Mouse (Mus musculus) heart, embryonic 12.5 days (tissue): Measurements from ENCODE around the gene Dnase2b. TPM values are rescaled to one million over a fixed set of nuclear protein-coding genes. Genes with fewer than 3 reads are reported as not detected.

Experiments used
- ATAC-seq: fragments of 200-750 bp; cut with Nextera tagmentation; 2 replicates; pipeline ENCODE4 v1.8.0; 2017; ENCODE audit warnings: moderate TSS enrichment, moderate library complexity; ENCODE audit not compliant: insufficient number of reproducible peaks, low FRiP score
- H3K27ac ChIP-seq: fragments of 300-500 bp; sonication (generic); 2 replicates; pipeline ENCODE4 v1.5.1; 2016; ENCODE audit warnings: mild to moderate bottlenecking, moderate library complexity; ENCODE audit not compliant: poor library complexity, severe bottlenecking
- H3K27me3 ChIP-seq: fragments of 300-500 bp; sonication (generic); replicated peaks from 2 replicates; pipeline ENCODE4 v1.6.1; 2016; ENCODE audit warnings: mild to moderate bottlenecking, moderate library complexity
- H3K36me3 ChIP-seq: fragments of 300-500 bp; sonication (generic); 2 replicates; pipeline ENCODE4 v1.6.1; 2016; ENCODE audit warnings: mild to moderate bottlenecking, moderate library complexity
- H3K4me1 ChIP-seq: fragments of 300-500 bp; sonication (generic); replicated peaks from 2 replicates; pipeline ENCODE4 v1.6.1; 2016; ENCODE audit warnings: mild to moderate bottlenecking
- H3K4me2 ChIP-seq: fragments of 300-500 bp; sonication (generic); 2 replicates; pipeline ENCODE4 v1.6.1; 2016; ENCODE audit warnings: mild to moderate bottlenecking, moderate library complexity
- H3K4me3 ChIP-seq: fragments of 300-500 bp; sonication (generic); 2 replicates; pipeline ENCODE4 v1.5.1; 2016; ENCODE audit warnings: mild to moderate bottlenecking
- H3K9ac ChIP-seq: fragments of 300-500 bp; sonication (generic); 2 replicates; pipeline ENCODE4 v1.6.1; 2016; ENCODE audit warnings: mild to moderate bottlenecking, moderate library complexity
- H3K9me3 ChIP-seq: fragments of 300-500 bp; sonication (generic); replicated peaks from 2 replicates; pipeline ENCODE4 v1.6.1; 2016; ENCODE audit warnings: mild to moderate bottlenecking, moderate library complexity
- WGBS: fragments of 180-500 bp; shearing (Covaris S2); methylation state at CpG from one replicate; pipeline ENCODE4 v1.1.7; 2016; 5-methylcytosine and 5-hydroxymethylcytosine counted together
- polyA plus RNA-seq: library from polyadenylated mRNA; unstranded; fragments of >200 nt; fragmentation: Nextera tagmentation; extraction: Ambion mirVana; gene quantifications from 2 replicates; pipeline ENCODE4 v1.2.1, GENCODE M21; 2016

Gene Dnase2b
- polyA plus RNA-seq, 1 experiment from 2014 or later, result not detected

- 71% methylated on average over 4 of the region's 4 CpGs for WGBS
- Histone ChIP-seq H3K9me3 (no peaks in the 10 kb centered on the region), H3K27me3 (no peaks in the 10 kb centered on the region), H3K4me3 (no peak overlapping the region), H3K9ac (no peak overlapping the region), H3K36me3 (no peaks in the 10 kb centered on the region), H3K4me1 (no peaks in the 10 kb centered on the region), H3K4me2 (no peak overlapping the region), H3K27ac (no peak overlapping the region)
- no peak for ATAC-seq
Observed at GRCm38 (mm10) chr3:146540521-146541273, 74.7 kb downstream of the Dnase2b start.

- no peak for ATAC-seq
- Histone ChIP-seq H3K4me3 (no peak overlapping the region), H3K27me3 (no peaks in the 10 kb centered on the region), H3K4me2 (no peak overlapping the region), H3K9ac (no peak overlapping the region), H3K27ac (no peak overlapping the region), H3K4me1 (no peaks in the 10 kb centered on the region), H3K9me3 (no peaks in the 10 kb centered on the region), H3K36me3 (no peaks in the 10 kb centered on the region)
- WGBS, result 62% methylated on average over 6 of the region's 6 CpGs
Observed at GRCm38 (mm10) chr3:146534986-146535385, 80.4 kb downstream of the Dnase2b start.

Other genes with a start within 250 kb of the Dnase2b start
- gene Ssx2ip, start 211.0 kb downstream of the Dnase2b start, polyA plus RNA-seq, result 24.4 and 26.0 TPM in 2 replicates
- 11.3 and 11.8 TPM in 2 replicates for gene Ctbs, start 165.8 kb downstream of the Dnase2b start, polyA plus RNA-seq
- gene Spata1, start 115.8 kb downstream of the Dnase2b start, polyA plus RNA-seq, result 4.9 and 7.5 TPM in 2 replicates
- gene Gng5, start 115.8 kb downstream of the Dnase2b start, polyA plus RNA-seq, result 1,598 and 1,697 TPM in 2 replicates
- gene Rpf1, start 94.2 kb downstream of the Dnase2b start, polyA plus RNA-seq, result 41.2 and 45.6 TPM in 2 replicates
- 0.08 TPM in 1 of 2 replicates, not detected in the other for gene Uox, start 45.2 kb downstream of the Dnase2b start, polyA plus RNA-seq
- not detected in 2 replicates for gene 4930503B20Rik, start 35.7 kb upstream of the Dnase2b start, polyA plus RNA-seq
- gene Samd13, start 70.0 kb upstream of the Dnase2b start, polyA plus RNA-seq, result 2.0 and 2.1 TPM in 2 replicates
- 64.8 and 66.0 TPM in 2 replicates for gene Prkacb, start 197.4 kb upstream of the Dnase2b start, polyA plus RNA-seq
- gene Ttll7, start 236.8 kb upstream of the Dnase2b start, polyA plus RNA-seq, result 2.5 and 3.4 TPM in 2 replicates